Mouse (Mus musculus): ENCODE measurements around the gene Rnaseh2a. TPM values are rescaled to one million over a fixed set of nuclear protein-coding genes. Genes with fewer than 3 reads are reported as not detected.
A peak's percentile ranks its signal among the peaks of the same experiment; 100 is the strongest.

Gene Rnaseh2a
- polyA plus RNA-seq, 1 experiment, result 30.4 TPM

DNA sequence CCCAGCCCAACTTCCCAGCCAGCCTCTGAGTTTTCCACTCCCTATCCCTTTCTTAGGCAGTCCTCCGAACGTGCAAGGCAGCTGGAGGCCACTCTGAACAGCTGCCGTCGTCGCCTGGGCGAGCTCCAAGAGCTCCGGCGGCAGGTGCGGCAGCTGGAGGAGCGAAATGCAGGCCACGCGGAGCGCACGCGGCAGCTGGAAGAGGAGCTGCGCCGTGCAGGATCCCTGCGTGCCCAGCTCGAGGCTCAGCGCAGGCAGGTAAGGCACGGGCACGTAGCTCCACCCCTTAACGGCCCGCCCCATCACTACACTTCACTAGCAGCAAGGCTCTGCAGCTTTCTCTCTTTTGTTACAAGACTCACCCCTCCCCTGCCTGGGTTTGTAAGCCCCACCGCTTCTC lies 26.1 kb upstream of the Rnaseh2a start:
- 41% methylated on average over 25 of the region's 25 CpGs for WGBS
- no peak for DNase-seq

GRCm38 (mm10) chr8:84994375-84994774 lies 24.8 kb upstream of the Rnaseh2a start:
- no peak for DNase-seq
- no peak for TF ChIP-seq POLR2A (IDR thresholded peaks at IDR 0.05; ENCODE audit: borderline replicate concordance, extremely low read depth, low read depth, low read length)
- no peak for TF ChIP-seq CTCF (IDR thresholded peaks at IDR 0.05; ENCODE audit: insufficient read depth, low read length)
- 91% methylated on average over 9 of the region's 9 CpGs for WGBS
- H3K4me3 ChIP-seq (replicated peaks; ENCODE audit: extremely low read depth, low read depth, low read length), result no peak overlapping the region
- peaks cover 6% of the 10 kb centered on the region; the same call in 1 of the 2 replicates for H3K4me1 ChIP-seq (ENCODE audit: control insufficient read depth, insufficient read depth, low read length)

More for the DNA sequence above, 26.1 kb upstream of the Rnaseh2a start:
- TF ChIP-seq CTCF (IDR thresholded peaks at IDR 0.05; ENCODE audit: insufficient read depth, low read length), result no peak
- no peak for TF ChIP-seq POLR2A (IDR thresholded peaks at IDR 0.05; ENCODE audit: borderline replicate concordance, extremely low read depth, low read depth, low read length)
- Histone ChIP-seq H3K4me1 (ENCODE audit: control insufficient read depth, insufficient read depth, low read length) (peaks cover 2% of the 10 kb centered on the region; the same call in 1 of the 2 replicates), H3K4me3 (replicated peaks; ENCODE audit: extremely low read depth, low read depth, low read length) (no peak overlapping the region)

DNA sequence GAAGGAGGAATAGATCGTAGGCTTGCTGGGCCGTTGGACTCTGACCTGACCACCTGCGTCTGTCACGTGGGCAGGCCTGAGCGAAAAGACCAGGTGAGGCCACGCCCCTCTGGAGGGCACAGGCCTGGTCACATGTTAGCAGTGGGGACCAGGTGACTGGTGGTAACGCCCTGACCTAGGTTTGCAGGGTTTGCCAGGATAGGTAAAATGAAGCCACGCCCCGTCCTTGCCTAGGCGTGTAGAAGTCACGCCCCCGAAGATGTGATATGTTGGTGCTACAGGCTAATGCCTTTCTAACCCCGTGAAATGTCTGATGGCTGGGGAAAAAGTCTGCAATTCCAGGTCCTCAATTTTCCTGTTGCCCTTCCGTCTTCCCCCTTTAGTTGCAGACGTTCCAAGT lies 21.3 kb upstream of the Rnaseh2a start:
- Histone ChIP-seq H3K4me3 (replicated peaks; ENCODE audit: extremely low read depth, low read depth, low read length) (peak overlapping the region; percentile 67), H3K4me1 (ENCODE audit: control insufficient read depth, insufficient read depth, low read length) (peaks cover 12% of the 10 kb centered on the region)
- peak; percentile 72 for DNase-seq
- WGBS, result 5% methylated on average over 15 of the region's 15 CpGs
- TF ChIP-seq CTCF (IDR thresholded peaks at IDR 0.05; ENCODE audit: insufficient read depth, low read length) (no peak), POLR2A (IDR thresholded peaks at IDR 0.05; ENCODE audit: borderline replicate concordance, extremely low read depth, low read depth, low read length) (peak; percentile 35; the same call in 1 of the 2 replicates)

- WGBS, result under 1% methylated on average over 28 of the region's 28 CpGs
- DNase-seq, result peak; percentile 94
- H3K4me3 ChIP-seq (replicated peaks; ENCODE audit: extremely low read depth, low read depth, low read length), result peak within 1 kb of the TSS; percentile 67
- TF ChIP-seq POLR2A (IDR thresholded peaks at IDR 0.05; ENCODE audit: borderline replicate concordance, extremely low read depth, low read depth, low read length) (peak; percentile 85; the same call in 1 of the 2 replicates), CTCF (IDR thresholded peaks at IDR 0.05; ENCODE audit: insufficient read depth, low read length) (peak; percentile 98)
- H3K4me1 ChIP-seq (ENCODE audit: control insufficient read depth, insufficient read depth, low read length), result peaks cover 15% of the 10 kb centered on the region
Observed at GRCm38 (mm10) chr8:84990349-84990748, 20.8 kb upstream of the Rnaseh2a start, which contains the start of gene Hook2. Gene Hook2, plus strand, starts transcription at chr8:84990603.

DNA sequence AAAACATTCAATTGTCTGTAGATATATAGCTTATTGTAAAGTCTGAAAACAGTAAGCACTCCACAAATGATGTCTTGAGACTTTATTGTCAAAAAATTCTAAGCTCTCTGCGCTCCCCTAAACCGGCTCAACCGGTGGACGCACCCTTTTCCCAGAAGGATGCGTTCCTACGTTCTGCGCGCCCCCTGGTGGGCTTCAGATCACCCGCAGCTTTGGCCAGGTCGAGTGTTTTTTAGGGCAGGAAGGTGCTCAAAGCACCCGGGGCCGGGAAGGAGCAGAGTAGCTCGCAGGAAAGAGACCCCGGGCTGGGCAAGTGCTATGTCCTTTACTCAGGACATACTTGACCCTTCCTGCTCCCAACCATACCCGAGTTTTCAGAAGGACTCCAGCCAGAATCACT lies 20.2 kb upstream of the Rnaseh2a start:
- Histone ChIP-seq H3K4me1 (ENCODE audit: control insufficient read depth, insufficient read depth, low read length) (peaks cover 19% of the 10 kb centered on the region), H3K4me3 (replicated peaks; ENCODE audit: extremely low read depth, low read depth, low read length) (peak overlapping the region; percentile 55)
- TF ChIP-seq POLR2A (IDR thresholded peaks at IDR 0.05; ENCODE audit: borderline replicate concordance, extremely low read depth, low read depth, low read length), result peak; percentile 45; the same call in 1 of the 2 replicates
- TF ChIP-seq CTCF (IDR thresholded peaks at IDR 0.05; ENCODE audit: insufficient read depth, low read length), result peak; percentile 84
- peak; percentile 94 for DNase-seq
- WGBS, result under 1% methylated on average over 15 of the region's 15 CpGs

- no peak overlapping the region for H3K4me3 ChIP-seq (replicated peaks; ENCODE audit: extremely low read depth, low read depth, low read length)
- peaks cover 24% of the 10 kb centered on the region for H3K4me1 ChIP-seq (ENCODE audit: control insufficient read depth, insufficient read depth, low read length)
- DNase-seq, result peak; percentile 54
- 13% methylated on average over 15 of the region's 15 CpGs for WGBS
- no peak for TF ChIP-seq POLR2A (IDR thresholded peaks at IDR 0.05; ENCODE audit: borderline replicate concordance, extremely low read depth, low read depth, low read length)
- TF ChIP-seq CTCF (IDR thresholded peaks at IDR 0.05; ENCODE audit: insufficient read depth, low read length), result no peak
Observed at GRCm38 (mm10) chr8:84989311-84989731, 19.8 kb upstream of the Rnaseh2a start.

DNA sequence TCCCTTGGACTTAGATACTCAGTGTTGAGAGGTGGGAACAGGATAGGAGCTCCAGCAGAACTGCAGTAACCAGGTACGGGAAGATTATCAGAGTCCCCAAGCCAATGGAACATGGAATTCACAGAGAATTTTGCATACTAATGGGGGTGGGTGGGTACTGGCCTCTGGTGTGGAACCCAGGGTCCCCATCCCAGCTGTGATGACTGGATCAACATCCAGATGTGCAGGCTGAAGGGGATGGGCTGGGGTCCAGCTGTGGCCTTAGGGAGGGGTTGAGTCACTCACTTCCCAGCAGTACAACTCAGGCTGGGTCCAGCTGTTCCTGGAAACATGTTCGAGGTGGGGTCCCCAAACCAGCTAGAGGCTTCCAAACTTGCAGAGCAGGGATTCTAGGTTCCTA lies 18.3 kb upstream of the Rnaseh2a start:
- Histone ChIP-seq H3K4me3 (replicated peaks; ENCODE audit: extremely low read depth, low read depth, low read length) (no peak overlapping the region), H3K4me1 (ENCODE audit: control insufficient read depth, insufficient read depth, low read length) (peaks cover 33% of the 10 kb centered on the region)
- DNase-seq, result no peak
- TF ChIP-seq POLR2A (IDR thresholded peaks at IDR 0.05; ENCODE audit: borderline replicate concordance, extremely low read depth, low read depth, low read length) (no peak), CTCF (IDR thresholded peaks at IDR 0.05; ENCODE audit: insufficient read depth, low read length) (no peak)
- 73% methylated on average over 2 of the region's 2 CpGs for WGBS

DNA sequence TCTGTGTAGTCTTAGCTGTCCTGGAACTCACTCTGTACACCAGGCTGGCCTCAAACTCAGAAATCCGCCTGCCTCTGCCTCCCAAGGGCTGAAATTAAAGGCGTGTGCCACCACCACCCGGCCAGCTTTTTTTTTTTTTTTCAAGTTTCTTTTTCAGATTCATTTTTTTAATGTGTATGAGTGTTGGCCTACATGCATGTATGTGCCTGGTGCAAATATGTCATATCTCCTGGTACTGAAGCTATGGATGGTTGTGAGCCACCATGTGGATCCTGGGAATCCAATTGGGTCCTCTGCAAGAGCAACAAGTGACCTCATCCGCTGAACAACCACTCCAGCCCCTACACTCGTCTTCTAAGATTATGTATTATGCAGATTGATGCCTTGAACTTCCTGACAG lies 17.8 kb upstream of the Rnaseh2a start:
- no peak overlapping the region for H3K4me3 ChIP-seq (replicated peaks; ENCODE audit: extremely low read depth, low read depth, low read length)
- 79% methylated on average over 5 of the region's 5 CpGs for WGBS
- no peak for DNase-seq
- no peak for TF ChIP-seq CTCF (IDR thresholded peaks at IDR 0.05; ENCODE audit: insufficient read depth, low read length)
- TF ChIP-seq POLR2A (IDR thresholded peaks at IDR 0.05; ENCODE audit: borderline replicate concordance, extremely low read depth, low read depth, low read length), result no peak
- H3K4me1 ChIP-seq (ENCODE audit: control insufficient read depth, insufficient read depth, low read length), result peaks cover 37% of the 10 kb centered on the region

GRCm38 (mm10) chr8:84986379-84986945 lies 16.9 kb upstream of the Rnaseh2a start:
- no peak for DNase-seq
- 30% methylated on average over 8 of the region's 8 CpGs for WGBS
- peaks cover 43% of the 10 kb centered on the region for H3K4me1 ChIP-seq (ENCODE audit: control insufficient read depth, insufficient read depth, low read length)
- peak overlapping the region; percentile 52 for H3K4me3 ChIP-seq (replicated peaks; ENCODE audit: extremely low read depth, low read depth, low read length)
- TF ChIP-seq CTCF (IDR thresholded peaks at IDR 0.05; ENCODE audit: insufficient read depth, low read length) (no peak), POLR2A (IDR thresholded peaks at IDR 0.05; ENCODE audit: borderline replicate concordance, extremely low read depth, low read depth, low read length) (no peak)

Data from lung, adult 2 months (tissue).